Mouse (Mus musculus): ENCODE measurements around the gene Psmb11.
"Not testable (repeated sequence)": the region's sequence is repeated elsewhere in the genome, so short reads cannot be mapped to it uniquely, and the experiment has no call there.

The Psmb11 gene

DNA sequence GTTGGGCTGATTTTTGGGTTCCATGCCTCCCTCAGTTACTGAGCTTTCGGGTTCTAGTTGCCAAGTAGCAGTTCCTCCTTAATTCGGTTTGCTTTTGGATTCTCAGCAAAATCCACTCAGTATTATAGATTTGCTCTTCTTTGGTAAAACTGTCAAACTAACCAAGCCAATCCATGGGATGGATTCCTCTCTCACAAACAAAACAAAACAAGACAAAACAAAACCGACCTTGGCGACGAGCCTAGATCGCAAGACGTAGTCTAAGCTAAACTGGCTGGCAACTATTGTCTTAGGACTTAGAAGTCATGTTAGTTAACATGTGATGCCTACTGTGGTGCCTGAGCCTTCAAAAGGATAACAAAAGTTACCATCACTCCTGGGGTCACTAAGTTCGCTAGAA lies 17.5 kb upstream of the Psmb11 start:
- DNase-seq = no peak

GRCm38 (mm10) chr14:54605752-54606321 lies 15.4 kb upstream of the Psmb11 start, which contains the start of gene 4931414P19Rik:
Gene 4931414P19Rik, minus strand, starts transcription at chr14:54605993.
- peak; percentile 76 to 83 for DNase-seq

DNA sequence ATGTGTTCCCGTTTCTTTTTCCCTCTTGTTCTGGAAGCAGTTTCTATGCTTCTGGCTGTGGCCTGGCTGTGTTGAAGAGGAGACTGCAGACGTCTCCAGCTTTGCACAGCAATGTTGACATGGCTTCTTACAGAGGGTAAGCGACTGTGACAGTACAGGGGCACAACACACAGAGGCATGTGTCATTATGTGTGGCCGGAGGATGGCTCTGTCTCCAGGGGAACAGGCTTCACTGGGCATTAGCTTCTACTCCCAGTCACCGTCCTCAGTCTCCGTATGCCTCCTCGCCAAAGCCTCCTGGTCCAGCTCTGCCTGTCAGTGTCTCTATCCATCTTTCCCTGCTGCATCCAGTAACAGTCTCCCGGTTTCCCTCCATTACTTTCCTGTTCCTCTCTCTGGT lies 14.0 kb upstream of the Psmb11 start:
- DNase-seq = no peak

DNA sequence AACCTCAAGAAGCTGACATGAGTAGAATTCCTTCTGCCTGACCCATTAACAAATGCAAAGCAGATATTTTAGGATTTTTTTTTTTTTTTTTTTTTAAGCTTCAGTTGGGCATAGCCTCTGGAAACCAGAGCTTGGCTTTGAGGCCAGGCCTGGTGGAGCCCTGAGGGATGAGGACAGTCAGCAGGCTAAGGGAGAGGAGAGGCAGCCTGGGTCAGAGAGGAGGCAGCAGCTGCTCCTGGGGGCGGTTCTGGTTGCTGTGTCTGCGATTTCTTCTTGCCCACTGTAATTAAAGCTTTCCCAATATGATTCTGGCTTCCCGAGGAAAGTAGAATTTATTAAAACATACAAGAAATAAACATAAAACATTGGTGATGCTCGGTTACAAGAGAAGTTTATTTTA lies 12.0 kb upstream of the Psmb11 start:
- no peak for DNase-seq

DNA sequence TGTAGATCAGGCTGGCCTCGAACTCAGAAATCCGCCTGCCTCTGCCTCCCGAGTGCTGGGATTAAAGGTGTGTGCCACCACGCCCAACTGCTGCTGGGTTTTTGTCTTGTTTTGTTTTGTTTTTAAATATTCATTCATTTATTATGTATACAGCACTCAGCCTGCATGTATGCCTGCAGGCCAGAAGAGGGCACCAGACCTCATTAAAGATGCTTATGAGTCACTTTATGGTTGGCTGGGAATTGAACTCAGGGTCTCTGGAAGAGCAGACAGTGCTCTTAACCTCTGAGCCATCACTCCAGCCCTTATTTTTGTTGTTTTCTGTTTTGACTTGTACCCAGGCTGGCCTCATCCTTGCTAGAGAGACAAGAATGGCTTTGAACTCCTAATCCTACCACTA lies 11.3 kb upstream of the Psmb11 start:
- peak in 1 of 2 experiments; percentile 19 for DNase-seq

- DNase-seq = no peak
Observed at GRCm38 (mm10) chr14:54610648-54611047, 10.6 kb upstream of the Psmb11 start.

GRCm38 (mm10) chr14:54614130-54614529 lies 7.1 kb upstream of the Psmb11 start:
- DNase-seq = not testable (repeated sequence)

DNA sequence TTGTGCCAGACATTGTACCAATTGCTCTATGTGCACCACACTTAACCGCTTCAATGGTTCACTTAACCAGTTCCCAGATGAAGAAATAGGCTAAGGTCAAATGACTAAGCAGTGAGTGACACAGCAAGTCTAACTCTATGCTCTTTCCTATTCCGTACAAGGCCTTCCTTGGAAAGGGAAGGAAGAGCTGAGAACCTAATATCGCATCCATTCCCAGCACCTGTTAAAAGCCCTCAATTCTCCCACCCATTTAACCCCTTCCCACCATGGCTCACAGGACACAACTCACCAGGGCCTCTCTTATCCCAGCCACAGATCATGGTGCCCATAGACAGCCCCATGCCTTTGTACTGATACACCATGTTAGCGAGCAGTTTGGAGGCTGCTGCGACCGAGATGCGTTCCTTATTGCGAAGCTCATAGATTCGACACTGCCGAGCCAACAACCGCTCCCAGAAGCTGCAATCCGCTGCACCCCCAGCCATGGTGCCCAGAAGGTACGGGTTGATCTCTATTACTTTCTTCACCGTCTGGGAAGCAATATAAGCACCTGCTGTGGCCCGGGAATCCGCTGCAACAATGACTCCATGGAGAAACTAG lies 4.9 kb upstream of the Psmb11 start:
- DNase-seq = no peak

DNA sequence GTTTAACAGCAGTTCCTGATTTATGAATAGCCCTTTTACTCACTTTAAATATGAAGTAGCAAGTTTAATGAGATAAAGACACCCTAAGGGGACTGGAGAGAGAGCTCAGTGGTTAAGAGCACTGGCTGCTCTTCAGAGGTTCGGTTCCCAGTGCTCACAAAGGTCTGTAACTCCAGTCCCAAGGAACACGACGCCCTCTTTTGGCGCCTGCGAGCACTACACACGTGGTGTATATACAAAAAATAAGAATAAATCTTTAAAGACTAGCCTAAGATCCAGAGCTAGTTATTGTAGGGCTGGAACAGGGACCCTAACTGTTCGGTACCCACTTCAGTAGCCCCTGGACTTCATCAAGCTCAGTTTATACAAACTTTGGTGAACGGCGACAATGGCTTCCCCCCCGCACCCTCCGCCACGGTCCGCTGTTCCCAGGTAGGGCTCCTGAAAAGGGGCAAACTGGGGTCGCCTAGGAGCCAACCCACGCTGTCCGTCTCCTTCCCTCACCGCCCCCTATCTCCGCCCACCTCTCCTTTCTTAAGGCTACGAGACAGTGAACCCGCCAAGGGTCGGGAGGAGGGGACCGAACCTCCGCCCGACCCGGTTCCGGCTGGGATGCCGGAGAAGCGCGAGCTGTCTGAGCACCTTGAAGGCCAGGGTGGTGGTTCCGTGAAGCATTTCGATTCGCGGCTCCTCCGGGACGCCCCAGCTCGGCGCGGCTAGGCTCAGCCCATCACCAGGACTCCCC lies 3.9 kb upstream of the Psmb11 start:
- no peak for DNase-seq

DNA sequence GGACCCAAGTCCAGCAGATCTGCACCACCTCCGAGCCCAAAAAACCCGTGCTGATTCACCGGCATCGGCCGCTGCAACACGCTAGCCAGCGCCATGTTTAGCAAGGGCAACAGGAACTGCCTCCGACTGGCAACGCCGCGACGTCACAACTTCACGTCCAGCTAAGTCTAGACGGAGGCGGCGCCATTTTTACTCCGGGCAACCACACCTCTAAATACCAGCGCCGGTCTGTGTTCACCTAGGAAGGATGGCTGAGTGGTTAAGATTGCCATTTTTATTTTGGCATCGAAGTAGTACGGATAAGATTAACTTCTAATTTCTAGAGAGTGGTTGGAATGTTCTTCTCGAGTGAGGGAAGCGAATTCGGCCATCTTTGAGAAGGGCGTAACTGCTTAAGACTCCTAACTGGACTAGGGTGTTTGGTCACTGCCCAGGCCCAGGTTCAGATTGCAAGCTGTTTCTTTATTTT lies 3.3 kb upstream of the Psmb11 start, which contains the start of gene Psmb5:
TSS of gene Psmb5 (minus strand) at position 126 of the 469 bp plus-strand sequence.
- DNase-seq = peak; percentile 87 to 90

DNA sequence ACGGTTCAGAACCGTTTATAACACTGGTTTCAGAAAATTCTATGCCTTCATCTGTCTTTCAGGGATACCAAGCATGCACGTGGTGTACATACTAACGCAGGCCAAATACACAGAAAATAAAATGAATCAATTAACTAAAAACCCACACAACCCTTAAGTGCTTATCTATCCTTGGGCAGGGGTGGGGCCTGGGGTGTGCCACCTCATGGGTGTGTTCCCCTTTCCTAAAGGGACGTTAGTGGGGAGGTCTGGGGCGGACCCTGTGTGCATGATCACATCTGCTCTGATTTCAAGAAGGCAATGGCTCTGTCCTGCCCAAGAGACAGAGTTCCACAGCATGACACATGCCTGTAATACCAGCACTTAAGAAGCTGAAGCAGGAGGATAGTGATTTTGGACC lies 2.1 kb downstream of the Psmb11 start:
- DNase-seq = no peak

DNA sequence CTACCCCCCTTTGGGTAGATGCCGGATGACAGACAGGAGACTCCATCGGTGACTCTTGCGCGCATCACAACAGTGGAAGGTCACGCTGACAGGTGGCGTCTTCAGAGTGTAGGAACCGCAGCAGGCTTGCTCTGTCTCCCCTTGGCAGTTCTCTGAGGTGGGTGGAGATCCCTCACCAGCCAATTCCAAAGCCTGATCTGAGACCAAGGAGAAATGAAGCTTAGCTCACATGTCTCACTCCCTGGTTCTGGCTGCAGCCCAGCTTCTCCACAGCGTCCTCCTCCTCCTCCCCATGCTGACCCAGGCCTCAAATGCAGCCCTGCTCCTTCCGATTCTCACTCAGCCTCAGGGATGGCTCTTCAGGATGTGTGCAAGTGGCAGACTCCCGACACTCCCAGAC lies 3.7 kb downstream of the Psmb11 start:
- no peak for DNase-seq

GRCm38 (mm10) chr14:54628103-54628502 lies 6.9 kb downstream of the Psmb11 start:
- DNase-seq = no peak

- DNase-seq = no peak
Observed at GRCm38 (mm10) chr14:54629797-54630196, 8.6 kb downstream of the Psmb11 start.

DNA sequence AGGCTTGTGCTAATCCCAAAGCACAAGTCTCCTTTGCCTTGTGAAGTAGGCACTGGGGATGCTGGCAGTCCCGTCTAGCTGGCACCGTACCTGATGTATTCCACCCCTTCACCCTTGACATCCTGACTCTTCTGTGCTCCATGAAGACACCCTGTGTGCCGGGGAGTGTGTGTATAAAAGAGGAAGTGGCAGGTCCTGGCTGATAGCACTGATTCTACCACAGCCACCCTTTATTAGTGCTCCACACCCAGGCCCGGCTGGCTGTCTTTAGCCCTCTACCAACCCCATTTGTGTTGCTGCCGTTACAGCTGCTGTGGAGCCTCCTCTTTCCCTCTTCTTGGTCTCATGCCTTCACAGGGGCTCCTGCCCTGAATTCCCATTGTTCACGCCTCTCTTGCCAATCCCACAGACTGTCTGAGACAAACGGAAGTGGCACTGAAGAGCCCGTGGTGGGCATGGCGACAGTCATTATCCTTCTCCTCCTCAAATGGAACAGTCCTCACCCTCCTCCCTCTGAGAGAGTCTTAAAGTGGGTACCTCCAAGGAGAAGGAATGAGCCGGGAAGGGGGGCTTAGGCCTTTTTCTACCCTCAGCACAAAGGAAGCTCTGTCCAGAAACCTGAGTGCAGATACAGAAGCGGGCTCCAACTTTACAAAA lies 9.5 kb downstream of the Psmb11 start:
- no peak for DNase-seq

DNA sequence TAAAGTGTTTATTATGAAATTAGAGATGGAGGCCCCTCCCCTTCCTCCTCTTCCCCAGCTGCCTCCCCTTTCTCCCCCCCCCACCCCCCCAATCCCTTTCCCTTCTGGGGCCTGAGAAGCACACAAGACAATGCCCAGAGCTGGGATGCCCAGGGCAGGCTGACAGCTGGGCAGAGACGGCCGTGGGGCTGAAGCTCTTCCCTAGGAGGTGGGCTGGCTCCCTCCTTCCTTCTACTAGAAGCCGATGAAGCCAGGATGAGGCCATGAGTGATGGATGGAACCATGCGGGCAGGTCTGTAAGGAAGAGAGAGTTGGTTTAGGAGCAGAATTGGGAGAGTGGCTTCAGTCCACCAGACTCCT lies 10.0 kb downstream of the Psmb11 start:
- no peak for DNase-seq

- no peak for DNase-seq
Observed at GRCm38 (mm10) chr14:54632252-54632651, 11.0 kb downstream of the Psmb11 start.

GRCm38 (mm10) chr14:54634182-54634581 lies 12.9 kb downstream of the Psmb11 start:
- no peak for DNase-seq

- peak in 1 of 2 experiments; percentile 45 for DNase-seq
Observed at GRCm38 (mm10) chr14:54636954-54637353, 15.7 kb downstream of the Psmb11 start.

DNA sequence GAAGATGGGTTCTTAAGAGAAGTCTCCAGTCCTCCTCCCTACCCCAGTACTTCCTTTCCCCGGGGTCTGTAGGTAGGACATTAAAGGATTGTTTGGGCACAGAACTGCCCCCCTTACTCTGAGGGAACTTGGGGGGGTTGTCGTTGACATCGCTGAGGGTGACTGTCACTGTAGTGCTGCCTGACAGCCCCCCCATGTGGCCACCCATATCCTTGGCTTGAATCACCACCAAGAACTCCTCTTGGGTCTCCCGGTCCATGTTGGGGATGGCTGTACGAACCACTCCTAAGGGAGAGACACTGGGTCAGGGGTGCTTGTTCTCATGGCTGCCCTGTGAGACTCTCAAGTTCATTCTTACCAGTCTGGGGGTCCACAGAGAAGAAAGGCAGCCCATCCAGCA lies 17.0 kb downstream of the Psmb11 start:
- no peak for DNase-seq

- DNase-seq = no peak
Observed at GRCm38 (mm10) chr14:54640121-54640520, 18.9 kb downstream of the Psmb11 start.

DNA sequence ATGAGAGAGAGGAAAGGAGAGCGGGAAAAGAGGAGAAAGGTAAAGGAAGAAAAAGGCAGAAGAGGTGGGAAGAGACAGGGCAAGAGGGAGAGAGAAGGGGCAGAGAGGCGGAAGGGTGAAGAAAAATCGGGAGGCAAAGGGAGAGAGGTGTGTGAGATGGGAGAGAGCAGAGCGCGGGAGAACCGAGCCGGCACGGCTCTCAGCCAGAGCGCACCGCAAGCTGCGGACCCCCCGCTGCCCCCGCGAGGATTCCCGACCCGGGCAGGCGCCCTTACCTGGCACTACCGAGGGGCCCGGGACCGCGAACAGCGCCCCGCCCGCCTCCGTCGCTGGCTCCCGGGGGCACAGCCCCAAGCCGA lies 19.7 kb downstream of the Psmb11 start, which contains the start of gene Gm17606:
TSS of gene Gm17606 (plus strand) at position 7 of the 359 bp plus-strand sequence.
- DNase-seq = no peak

DNA sequence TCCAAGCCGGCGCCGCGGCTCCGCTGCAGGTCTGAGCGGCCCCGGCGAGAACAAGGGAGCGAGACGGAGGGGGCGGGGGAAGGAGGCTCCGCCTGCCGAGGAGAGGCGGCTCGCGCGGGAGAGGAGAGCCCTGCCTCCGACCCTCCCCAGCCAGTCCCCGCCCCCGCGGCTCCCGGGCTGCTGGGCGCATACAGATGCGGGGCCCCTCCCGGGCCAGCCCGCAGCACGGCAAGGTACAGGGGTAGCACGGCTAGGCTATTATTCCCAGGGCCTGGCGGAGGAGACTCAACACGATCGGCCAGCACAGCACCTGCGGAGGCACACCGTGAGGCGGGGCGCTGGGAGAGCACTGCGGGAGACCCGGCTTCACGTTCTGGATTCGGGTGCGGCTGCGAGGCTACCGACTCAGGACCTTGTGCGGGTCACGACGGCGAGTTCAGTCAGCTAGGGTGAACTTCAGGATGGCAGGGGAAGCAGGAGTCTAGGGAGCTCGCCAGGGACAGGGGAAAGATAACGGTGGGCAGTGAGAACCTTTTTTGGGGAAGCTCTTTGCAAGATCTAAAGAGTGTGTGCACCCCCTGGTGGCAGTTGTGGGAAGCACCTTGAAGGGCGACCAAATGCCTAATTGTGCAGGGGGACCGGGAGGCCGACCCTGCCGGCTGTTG lies 20.2 kb downstream of the Psmb11 start, which contains the start of gene Cdh24:
TSS of gene Cdh24 (minus strand) at position 60 of the 665 bp plus-strand sequence.
- DNase-seq = peak; percentile 90 to 93

Measured in lung, adult 18-20 months (tissue).